In genomic region chr15:88706320-88706719, GRCm38 (mm10) we compare ENCODE assay signal across 13 mouse cellular contexts.
"Had no signal": no experiment of that assay in that cellular context is flagged by ENCODE, and none has a peak within 500 bp of the region (broad histone marks: within the 10 kb centered on the region; RNA-seq: fewer than 3 reads in every experiment).

No protein-coding gene starts in this region.

- H3K4me1 ChIP-seq: limb, embryonic 10.5 days; liver, embryonic 15.5 days; midbrain, embryonic 15.5 days; neural tube, embryonic 12.5 days had no signal

- H3K9me3 ChIP-seq: limb, embryonic 10.5 days; liver, embryonic 15.5 days; midbrain, embryonic 10.5 days; midbrain, embryonic 15.5 days; neural tube, embryonic 12.5 days had no signal

- H3K27ac ChIP-seq: layer of hippocampus, adult 2 months; limb, embryonic 10.5 days; liver, embryonic 15.5 days; midbrain, embryonic 10.5 days; midbrain, embryonic 15.5 days; neural tube, embryonic 12.5 days had no signal

- H3K9ac ChIP-seq: liver, embryonic 15.5 days; lung, embryonic 14.5 days; midbrain, embryonic 15.5 days; neural tube, embryonic 12.5 days had no signal

- H3K27me3 ChIP-seq: liver, embryonic 15.5 days; midbrain, embryonic 15.5 days; neural tube, embryonic 12.5 days had no signal

- H3K4me3 ChIP-seq: layer of hippocampus, adult 2 months; limb, embryonic 10.5 days; liver, embryonic 15.5 days; midbrain, embryonic 10.5 days; midbrain, embryonic 15.5 days; neural tube, embryonic 12.5 days had no signal

- DNase-seq: kidney, adult 8-10 months; kidney, postnatal 4 days; lung, embryonic 14.5 days; lung, postnatal 10 days; lung, postnatal 4 days; thymus, adult 2 months; thymus, postnatal 25 days had no signal
